Mouse (Mus musculus): ENCODE measurements around the gene Lrch3.
A peak's percentile ranks its signal among the peaks of the same experiment; 100 is the strongest.
"Not testable (repeated sequence)": the region's sequence is repeated elsewhere in the genome, so short reads cannot be mapped to it uniquely, and the experiment has no call there.

Lrch3 gene

DNA sequence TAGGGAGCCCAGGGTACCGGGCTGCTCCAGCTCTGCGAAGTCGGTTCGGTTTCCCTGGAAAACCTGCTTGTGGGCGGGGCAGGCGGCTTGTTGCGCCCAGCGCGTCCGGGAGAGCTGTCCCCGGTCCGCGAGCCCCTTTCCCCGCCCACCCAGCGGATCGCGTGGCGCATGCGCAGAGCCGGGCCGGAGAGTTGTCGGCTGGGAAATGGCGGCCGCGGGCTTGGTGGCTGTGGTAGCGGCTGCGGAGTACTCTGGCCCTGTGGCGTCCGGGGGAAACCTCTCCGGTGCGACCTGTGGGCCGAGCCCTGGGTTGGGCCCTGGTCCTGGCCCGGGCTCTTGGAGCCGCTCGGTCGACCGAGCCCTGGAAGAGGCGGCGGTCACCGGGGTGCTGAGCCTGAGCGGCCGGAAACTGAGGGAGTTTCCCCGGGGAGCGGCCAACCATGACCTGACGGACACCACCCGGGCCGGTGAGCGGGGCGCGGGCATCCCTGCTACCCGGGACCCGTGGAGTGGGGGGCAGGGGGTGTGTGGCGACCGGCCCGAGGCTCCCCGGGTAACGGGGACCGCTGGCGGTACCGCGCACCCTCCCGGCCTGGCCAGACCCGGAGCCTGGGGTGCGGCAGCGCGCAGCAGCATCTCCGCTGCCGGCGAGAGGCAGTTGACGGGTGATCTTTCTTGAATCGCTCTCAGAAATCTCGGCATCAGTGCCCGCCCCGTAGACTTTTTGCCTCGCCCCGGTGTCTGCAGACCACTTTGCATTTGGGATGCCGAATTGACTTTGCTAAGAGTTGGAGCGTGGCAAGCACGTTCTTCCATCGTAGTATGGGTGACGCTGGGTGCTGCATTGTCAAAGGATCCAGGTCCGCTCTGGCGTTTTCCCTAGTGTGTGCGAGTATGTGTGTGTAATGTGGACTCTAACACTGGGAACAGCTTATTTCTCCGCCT, at the start of gene Lrch3:
Gene Lrch3, plus strand, starts transcription at position 164 of the 945 bp plus-strand sequence.
- DNase-seq (ENCODE audit: low spot score): peak; percentile 96

DNA sequence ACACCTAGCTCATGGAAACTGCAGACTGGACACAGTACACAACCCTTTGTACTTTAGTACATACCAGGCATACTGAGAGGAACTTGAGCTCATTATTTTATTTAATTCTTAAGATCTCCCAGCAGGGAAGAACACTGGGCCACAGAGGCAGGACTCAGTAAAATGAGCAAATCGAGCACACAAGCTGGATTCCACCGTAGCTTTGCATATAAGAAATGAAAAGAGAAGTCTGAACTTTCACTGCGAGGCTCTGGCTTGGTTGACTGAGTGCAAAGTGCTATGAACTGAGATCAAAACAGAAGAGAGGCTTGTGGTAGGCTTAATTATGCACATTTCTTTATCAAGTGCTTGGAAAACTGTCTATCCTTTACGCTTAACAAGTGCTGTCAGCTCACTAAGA, 48.5 kb upstream of the Lrch3 start:
- no peak for DNase-seq (ENCODE audit: low spot score)

DNA sequence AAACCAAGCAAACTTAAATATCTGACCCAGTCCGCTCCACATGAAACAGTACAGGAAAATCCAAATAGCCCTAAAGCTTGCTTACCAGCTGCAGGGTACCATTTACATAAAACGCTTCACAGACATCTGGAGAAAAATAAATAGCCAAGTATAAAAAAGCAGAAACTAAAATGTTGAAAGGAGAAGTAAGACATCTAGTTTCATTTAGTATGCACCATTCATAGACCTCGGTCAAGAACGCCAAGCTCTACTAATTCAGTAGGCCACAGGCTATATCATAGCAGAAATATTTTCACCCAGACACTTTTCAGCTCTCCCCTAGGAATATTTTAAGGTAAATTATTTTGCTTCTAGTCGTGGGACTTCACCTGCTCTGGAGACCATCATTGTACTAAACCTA, 47.2 kb upstream of the Lrch3 start:
- DNase-seq (ENCODE audit: low spot score): no peak

DNA sequence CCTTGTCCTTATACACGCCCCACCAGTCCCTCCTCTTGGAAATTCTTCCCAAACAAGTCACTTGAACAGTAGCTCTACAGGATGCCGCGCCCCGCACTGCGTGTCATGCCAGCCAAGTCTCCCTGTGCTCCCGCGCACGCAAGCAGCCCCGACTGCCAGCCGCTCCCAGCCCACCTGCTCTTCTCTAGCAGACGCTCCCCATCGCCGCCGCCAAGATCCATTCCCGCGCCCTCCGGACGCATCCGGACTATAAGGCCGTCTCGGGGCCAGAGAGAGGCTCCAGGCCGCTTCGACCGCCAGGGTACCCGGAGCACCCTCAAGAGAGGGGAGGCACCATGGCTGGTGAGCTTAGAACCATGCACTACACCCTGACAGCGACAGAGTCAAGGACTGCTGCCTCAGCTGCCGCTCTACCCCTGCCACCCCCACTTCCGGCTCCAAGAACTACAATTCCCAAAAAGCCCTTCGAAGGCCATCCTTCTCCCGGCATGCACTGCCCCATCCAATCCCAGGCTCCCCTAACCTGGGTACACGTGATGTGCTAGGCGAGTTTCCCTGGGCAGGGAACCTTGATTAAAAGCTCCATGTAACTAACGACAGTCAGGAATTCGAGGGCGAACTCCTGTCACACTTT, 45.9 kb upstream of the Lrch3 start:
- DNase-seq (ENCODE audit: low spot score): peak; percentile 56

DNA sequence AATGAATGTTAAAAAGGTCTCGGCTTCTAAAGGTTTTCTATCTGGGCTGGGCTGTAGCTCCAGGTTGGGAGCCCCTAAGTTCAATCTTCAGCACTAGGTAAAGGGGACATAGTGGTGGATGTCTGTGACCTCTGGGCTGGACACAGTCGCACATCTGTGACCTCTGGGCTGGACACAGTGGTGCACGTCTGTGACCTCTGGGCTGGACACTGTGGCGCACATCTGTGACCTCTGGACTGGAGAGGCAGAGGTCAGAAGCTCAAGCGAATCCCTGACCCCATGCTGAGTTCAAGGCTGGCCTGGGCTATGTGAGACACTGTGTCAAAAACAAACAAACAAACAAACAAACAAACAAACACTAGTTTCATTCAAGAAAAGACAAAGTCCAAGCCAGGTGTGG, 43.7 kb upstream of the Lrch3 start:
- DNase-seq (ENCODE audit: low spot score): no peak

DNA sequence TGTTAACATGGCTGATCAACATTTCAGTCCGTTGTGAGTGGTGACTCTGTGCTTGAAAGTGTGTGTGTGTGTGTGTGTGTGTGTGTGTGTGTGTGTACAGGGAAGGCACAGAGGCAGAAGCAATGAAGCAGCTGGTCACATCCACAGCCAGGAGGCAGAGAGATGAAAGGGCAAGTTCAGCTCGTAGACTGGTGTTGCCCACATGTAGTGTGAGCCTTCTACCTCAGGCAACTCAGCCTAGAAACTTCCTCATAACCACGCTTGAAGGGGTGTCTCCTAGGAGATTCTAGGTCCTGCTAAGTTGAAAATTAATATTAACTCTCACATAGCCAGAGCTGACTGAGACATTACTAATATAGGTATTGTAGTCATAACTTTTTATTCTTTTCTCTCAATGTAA, 40.5 kb upstream of the Lrch3 start:
- no peak for DNase-seq (ENCODE audit: low spot score)

DNA sequence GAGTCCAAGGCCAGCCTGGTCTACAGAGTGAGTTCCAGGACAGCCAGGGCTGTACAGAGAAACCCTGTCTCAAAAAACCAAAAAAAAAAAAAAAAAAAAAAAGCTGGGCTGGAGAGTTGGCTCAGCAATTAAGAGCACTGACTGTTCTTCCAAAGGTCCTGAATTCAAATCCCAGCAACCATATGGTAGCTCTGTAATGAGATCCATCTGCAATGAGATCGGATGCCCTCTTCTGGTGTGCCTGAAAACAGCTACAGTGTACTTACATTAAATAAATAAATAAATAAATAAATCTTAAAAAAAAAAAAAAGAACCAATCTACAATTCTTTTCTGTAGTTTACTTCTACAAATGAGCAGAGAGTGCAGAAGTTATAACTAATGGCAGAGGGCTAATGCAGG, 38.6 kb upstream of the Lrch3 start:
- not testable (repeated sequence) for DNase-seq (ENCODE audit: low spot score)

DNA sequence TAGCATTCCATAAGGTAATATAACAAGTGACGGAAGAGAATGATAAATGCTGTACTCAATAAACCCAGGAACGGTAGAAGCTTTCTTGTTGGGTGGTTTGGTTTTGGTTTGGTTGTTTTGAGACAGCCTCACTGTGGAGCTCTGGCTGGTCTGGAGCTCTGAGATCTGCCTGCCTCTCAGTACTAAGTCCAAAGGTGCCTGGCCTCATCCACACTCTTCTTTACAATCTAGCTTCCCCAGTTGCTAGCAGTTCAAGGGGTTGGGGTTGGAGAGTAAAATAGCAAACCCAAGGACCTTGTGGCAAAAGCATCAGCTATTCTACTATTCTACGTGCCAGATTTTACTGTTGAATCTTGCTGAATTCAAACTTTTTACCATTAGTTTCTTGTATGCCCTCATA, 38.1 kb upstream of the Lrch3 start:
- no peak for DNase-seq (ENCODE audit: low spot score)

DNA sequence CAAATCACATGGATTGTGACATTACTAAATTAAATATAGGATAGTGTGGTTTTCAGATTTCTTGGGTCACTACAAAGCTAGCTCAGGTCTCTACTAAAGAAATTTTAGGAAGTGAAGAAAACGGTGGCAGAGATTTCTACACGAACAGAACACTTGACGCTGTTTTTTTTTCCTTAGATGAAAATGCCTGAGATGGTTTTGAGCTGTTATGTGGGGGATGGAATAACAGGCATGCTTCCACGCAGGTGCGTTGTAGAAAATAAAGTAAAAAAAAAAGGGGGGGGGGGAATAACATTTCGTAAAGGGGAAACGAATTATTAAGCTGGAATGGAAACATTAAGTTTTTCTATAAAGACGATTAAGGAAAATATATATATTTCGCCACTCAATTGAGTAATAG, 37.1 kb upstream of the Lrch3 start:
- no peak for DNase-seq (ENCODE audit: low spot score)

DNA sequence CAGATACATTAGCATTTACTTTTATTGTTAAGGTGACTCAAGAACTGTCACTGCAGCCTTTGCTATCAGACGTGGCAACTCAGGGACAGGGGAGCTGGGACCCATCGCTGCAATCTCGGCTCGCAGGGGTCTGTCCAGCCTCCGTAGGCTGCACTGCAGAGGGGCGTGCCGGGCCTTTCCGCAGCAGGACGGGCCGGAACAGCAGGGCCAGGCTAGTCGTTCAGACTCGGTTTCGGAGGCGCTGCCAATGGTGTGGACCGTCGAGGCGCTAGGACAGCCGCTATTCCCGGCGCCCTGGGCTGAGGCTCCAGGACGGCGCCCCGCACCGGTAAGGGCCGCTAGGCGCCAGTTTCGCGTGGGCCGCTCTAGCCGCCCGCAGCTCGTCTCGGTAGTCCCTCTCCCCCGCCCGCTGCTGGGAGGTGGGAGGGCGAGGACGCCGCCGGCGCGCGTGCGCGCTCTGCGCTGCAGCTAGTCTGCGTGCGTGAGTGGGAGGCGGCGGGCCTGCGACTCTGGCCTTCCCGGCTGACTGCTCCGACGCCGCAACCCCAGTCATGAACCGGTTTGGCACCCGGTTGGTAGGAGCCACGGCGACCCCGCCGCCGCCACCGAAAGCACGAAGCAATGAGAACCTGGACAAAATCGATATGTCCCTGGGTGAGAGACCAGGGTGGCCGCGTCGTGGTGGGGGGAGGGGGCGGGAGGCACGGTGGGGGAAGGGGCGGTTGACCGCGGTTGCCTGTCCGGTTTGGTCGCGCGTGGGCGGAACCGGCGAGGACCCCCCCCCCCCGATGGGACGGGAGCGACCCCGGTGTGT, 36.4 kb upstream of the Lrch3 start, which contains the start of the genes Fyttd1 and Rubcn:
Gene Fyttd1, plus strand, starts transcription at position 158 of the 814 bp plus-strand sequence.
Gene Rubcn, minus strand, starts transcription at position 424 of the 814 bp plus-strand sequence.
- peak; percentile 92 for DNase-seq (ENCODE audit: low spot score)

DNA sequence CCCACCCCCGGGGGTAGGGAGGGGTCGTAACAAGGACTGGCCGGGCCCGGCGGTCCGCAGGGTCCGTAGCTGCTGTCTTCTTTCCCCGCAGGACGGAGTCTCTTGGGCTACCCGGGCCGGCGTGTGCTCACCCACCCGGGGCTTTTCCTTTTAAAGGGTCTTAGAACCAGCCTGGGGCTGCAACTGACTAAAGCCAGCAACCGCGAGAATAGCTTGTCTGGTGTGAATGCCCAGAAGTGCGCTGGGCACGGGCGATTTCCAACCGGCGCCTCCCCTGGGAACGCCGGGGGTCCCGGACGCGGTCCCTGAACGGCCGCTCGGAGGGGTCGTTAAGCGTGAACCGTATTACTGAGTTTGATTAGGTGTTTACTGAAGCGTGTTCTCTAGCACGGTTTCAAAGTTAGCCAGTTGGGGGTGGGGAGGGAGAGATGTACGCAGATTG, 35.7 kb upstream of the Lrch3 start:
- no peak for DNase-seq (ENCODE audit: low spot score)

DNA sequence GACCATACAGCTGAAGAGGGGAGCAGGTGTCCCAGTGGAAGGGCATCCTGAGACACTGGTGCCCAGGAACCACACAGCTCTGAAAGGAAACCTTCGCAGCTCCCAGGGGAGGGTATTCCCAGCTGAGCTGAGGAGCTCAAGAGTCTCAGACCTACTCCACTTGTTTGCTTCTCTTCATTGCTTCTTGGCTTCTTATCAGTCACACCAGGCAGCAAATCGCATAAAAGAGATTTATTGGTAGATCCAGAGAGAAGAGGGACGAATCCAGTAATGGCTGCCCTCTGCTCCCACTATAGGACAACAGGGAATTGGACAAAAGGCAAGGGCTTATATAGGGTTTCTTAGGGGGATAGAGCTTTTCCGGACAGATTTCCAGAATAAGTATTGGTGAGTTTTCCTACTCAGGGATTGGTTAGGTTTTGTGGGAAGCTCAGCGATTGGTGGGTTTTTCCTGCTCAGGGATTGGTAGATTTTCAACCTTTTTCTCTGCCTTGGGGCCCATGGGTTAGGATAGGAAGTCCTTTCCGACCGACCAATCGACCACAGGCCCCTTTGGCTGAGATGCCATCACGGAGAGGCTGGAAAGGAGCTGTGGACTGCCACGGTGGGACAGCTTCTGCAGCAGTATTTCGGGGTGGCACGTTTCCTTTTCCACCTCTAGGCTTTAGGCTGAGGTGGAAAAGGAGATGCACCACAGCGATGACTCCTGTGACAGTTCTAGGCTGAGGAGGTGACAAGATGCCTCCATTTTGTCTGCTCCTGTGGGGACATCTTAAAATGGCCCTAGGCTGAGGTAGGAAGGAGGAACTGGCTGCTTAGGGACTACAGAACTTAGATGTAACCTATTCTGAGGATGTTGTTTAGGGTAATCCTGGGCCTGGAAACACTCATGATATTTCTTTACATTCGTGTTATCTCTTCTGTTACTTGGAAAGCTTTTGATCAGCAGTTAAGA, 34.7 kb upstream of the Lrch3 start:
- no peak for DNase-seq (ENCODE audit: low spot score)

DNA sequence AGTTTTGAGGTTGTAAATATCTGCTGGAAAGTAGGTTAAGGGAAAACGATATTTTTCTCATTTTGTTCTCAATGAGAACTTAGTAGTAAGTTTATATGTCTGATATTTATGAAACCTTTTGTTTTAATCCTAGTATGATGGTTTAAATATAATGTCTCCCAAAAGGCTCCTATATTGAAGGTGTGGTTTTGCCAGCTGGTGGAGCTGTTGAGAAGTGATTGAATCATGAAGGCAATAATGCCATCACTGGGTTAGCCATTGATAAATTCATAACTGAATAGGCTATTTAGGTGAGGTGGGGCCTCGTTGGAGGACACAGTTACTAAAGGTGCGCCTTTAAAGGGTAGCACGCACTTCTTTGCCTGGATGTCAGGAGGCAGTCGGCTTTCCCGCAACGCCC, 32.4 kb upstream of the Lrch3 start:
- no peak for DNase-seq (ENCODE audit: low spot score)

DNA sequence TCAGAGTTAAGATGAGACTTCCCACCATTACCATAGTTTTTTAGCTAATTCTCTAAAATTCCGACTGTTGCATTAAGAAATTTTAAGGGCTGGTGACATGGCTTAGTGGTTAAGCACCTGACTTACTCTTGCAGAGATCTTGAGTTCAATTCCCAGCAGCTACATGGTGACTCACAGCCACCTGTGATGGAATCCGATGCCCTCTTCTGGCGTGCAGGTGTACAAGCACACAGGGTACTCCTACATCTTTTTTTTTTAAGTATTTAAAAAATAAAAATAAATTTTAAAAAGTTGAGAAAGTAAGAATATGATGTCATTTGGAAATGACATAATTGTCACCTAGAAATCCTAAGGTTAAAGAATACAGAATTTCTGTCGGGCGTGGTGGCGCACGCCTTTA, 25.9 kb upstream of the Lrch3 start:
- DNase-seq (ENCODE audit: low spot score): no peak

DNA sequence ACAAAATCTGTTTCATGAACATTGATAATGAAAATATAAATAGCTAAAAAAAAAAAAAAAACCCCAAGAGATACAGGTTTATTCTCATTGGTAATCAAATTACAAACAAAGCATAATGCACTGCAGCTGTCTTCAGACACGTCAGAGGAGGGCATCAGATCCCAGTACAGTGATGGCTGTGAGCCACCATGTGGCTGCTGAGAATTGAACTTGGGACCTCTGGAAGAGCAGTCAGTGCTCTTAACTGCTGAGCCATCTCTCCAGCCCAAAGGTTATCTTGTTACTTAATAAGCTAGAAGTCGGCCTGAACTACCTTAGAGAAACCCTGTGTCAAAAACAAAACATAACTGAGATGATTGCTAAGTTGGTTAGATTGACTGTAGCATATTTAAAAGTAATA, 24.0 kb upstream of the Lrch3 start:
- no peak for DNase-seq (ENCODE audit: low spot score)

DNA sequence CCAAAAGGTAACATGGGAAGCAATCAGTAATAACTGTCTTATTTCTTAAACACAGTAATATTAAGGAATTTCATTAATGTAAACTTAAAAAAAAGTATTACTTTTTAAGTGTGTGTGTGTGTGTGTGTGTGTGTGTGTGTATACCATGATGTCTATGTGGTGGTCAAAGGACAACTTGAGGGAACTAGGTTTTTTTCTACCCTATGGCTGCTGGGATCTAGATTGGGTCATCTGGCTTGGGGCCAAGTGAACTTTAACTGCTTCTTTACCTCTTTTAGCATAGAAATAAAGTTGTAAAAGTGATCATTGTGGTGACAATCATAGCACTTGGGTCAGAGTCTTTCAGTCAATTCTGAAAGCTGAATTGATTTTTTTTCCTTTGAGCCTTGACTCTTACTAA, 17.8 kb upstream of the Lrch3 start:
- no peak for DNase-seq (ENCODE audit: low spot score)

DNA sequence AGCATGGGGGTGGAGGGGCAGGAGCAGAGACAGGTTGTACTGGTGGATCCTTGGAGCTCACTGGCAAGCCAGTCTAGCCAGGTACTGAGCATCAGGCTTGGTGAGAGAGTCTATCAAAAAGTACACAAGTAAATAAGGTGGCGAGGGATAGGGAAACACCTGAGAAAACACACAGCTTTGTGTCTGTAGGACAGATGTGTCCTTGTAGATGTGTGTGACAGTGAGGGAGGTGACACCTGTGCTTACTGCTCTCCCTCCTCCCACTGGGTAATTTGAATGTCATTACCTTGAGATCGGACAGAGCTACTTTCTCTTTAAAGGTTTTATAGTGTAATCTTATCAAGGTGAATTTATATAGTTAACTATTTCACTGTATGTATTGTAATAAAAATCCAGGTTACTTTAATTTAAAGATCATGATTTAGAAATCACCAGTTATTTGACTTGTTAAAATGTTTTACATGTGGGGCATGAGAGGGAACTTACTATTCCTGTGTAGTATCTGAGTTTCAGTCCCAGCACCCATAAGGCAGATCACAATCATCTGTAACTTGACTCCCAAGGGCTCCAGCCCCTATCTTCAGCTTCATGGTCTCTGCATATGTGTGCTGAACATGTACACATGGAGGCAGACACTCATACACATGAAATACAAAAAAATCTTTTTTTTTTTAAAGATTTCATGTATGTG, 12.4 kb upstream of the Lrch3 start:
- no peak for DNase-seq (ENCODE audit: low spot score)

DNA sequence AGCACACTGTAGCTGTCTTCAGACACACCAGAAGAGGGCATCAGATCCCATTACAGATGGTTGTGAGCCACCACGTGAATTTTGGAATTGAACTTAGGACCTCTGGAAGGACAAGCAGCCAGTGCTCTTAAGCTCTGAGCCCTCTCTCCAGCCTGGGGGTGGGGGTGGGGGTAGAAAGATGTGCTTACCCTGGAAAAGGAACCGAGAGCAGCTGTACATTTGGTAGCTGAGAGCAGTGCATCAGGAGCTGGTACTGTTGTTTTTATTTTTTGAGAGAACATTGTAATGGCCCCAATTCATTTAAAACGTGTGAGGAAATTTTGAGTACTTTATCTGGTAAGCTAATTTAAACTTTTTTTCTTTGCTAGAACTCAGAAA, 11.9 kb upstream of the Lrch3 start:
- no peak for DNase-seq (ENCODE audit: low spot score)

DNA sequence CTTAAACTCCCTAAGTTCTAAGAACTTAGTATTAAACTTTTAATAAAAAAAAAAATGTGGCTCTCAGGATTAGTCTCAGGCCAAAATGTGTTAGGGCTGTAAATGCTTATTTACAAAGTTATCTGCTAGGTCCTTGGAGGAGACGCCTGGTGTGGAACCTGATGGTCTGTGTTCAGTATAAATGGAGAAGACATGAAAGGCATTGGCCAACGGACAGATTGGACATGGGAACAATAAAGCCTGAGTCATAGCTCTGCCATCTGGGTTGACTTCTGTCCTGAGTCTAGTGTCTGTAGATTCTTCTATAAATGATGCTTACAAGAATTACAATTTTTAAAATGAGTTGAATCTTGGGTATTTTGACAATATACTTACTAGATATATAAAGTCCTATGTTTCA, 7.7 kb upstream of the Lrch3 start:
- DNase-seq (ENCODE audit: low spot score): no peak

DNA sequence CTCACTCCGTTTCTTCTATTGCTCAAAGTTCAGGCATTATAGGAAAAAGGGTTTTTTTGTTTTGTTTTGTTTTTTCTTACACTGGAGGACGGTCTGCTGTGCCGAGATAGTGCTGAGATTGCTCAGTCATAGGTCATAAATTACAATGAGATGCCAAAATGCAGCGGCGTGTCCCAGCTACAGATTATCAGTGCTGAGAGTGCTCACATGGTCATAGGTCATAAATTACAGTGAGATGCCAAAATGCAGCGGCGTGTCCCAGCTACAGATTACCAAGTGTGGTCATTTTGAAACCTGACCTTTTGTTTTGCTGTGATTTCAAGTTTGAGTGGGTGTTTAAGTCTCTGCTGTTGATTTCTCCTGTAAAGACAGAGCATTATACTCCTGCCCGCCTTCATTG, 7.2 kb upstream of the Lrch3 start:
- no peak for DNase-seq (ENCODE audit: low spot score)

DNA sequence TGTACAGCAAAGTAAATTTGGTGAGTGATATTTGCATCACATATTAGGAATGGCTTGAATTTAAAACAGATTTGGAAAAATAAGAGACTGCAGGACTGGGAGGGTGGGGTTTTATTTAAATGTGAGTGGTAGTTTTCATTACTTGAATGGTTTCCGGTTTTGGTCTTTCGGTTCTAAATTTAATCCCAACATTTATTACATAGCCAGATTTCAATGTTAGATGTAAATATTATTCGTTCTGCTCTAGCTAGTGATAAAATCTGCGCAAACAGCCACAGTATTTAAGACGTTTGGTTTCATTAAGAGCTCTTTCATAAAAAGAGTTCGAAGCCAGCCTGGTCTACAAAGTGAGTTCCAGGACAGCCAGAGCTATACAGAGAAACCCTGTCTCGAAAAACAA, 688 bp upstream of the Lrch3 start:
- no peak for DNase-seq (ENCODE audit: low spot score)
